Mouse (Mus musculus) embryonic facial prominence, embryonic 13.5 days (tissue): ENCODE results near the gene Med18. TPM values are rescaled to one million over a fixed set of nuclear protein-coding genes. Genes with fewer than 3 reads are reported as not detected.
"Not testable (repeated sequence)": the region's sequence is repeated elsewhere in the genome, so short reads cannot be mapped to it uniquely, and the experiment has no call there.

Source experiments
- ATAC-seq: fragments of 200-750 bp; cut with Nextera tagmentation; 2 replicates; pipeline ENCODE4 v1.8.0; 2017; ENCODE audit warnings: low read depth; ENCODE audit not compliant: insufficient number of reproducible peaks, insufficient read depth, low FRiP score, low TSS enrichment
- H3K27ac ChIP-seq: fragments of 300-500 bp; sonication (generic); 2 replicates; pipeline ENCODE4 v1.5.1; 2015; ENCODE audit warnings: moderate library complexity, mild to moderate bottlenecking, inconsistent platforms
- H3K27me3 ChIP-seq: fragments of 300-500 bp; sonication (generic); 2 replicates; pipeline ENCODE4 v1.6.1; 2015; ENCODE audit warnings: mild to moderate bottlenecking, inconsistent platforms
- H3K36me3 ChIP-seq: fragments of 300-500 bp; sonication (generic); 2 replicates; pipeline ENCODE4 v1.6.1; 2015; ENCODE audit warnings: mild to moderate bottlenecking, inconsistent platforms
- H3K4me1 ChIP-seq: fragments of 300-500 bp; sonication (generic); 2 replicates; pipeline ENCODE4 v1.6.1; 2015; ENCODE audit warnings: inconsistent platforms
- H3K4me2 ChIP-seq: fragments of 300-500 bp; sonication (generic); 2 replicates; pipeline ENCODE4 v1.6.1; 2015; ENCODE audit warnings: moderate library complexity, mild to moderate bottlenecking, inconsistent platforms
- H3K4me3 ChIP-seq: fragments of 300-500 bp; sonication (generic); 2 replicates; pipeline ENCODE4 v1.5.1; 2015; ENCODE audit warnings: mild to moderate bottlenecking, inconsistent platforms
- H3K9ac ChIP-seq: fragments of 300-500 bp; sonication (generic); 2 replicates; pipeline ENCODE4 v1.6.1; 2015; ENCODE audit warnings: mild to moderate bottlenecking, inconsistent platforms
- H3K9me3 ChIP-seq: fragments of 300-500 bp; sonication (generic); 2 replicates; pipeline ENCODE4 v1.6.1; 2016; ENCODE audit warnings: inconsistent platforms
- WGBS: fragments of 180-500 bp; shearing (Covaris S2); methylation state at CpG from one replicate; pipeline ENCODE4 v1.1.7; 2015; ENCODE audit warnings: mixed read lengths; 5-methylcytosine and 5-hydroxymethylcytosine counted together
- polyA plus RNA-seq: library from polyadenylated mRNA; unstranded; fragments of >200 nt; fragmentation: Nextera tagmentation; extraction: Ambion mirVana; gene quantifications from 2 replicates; pipeline ENCODE4 v1.2.1, GENCODE M21; 2015

The Med18 gene
- polyA plus RNA-seq, 1 experiment from 2014 or later: 28.7 TPM

DNA sequence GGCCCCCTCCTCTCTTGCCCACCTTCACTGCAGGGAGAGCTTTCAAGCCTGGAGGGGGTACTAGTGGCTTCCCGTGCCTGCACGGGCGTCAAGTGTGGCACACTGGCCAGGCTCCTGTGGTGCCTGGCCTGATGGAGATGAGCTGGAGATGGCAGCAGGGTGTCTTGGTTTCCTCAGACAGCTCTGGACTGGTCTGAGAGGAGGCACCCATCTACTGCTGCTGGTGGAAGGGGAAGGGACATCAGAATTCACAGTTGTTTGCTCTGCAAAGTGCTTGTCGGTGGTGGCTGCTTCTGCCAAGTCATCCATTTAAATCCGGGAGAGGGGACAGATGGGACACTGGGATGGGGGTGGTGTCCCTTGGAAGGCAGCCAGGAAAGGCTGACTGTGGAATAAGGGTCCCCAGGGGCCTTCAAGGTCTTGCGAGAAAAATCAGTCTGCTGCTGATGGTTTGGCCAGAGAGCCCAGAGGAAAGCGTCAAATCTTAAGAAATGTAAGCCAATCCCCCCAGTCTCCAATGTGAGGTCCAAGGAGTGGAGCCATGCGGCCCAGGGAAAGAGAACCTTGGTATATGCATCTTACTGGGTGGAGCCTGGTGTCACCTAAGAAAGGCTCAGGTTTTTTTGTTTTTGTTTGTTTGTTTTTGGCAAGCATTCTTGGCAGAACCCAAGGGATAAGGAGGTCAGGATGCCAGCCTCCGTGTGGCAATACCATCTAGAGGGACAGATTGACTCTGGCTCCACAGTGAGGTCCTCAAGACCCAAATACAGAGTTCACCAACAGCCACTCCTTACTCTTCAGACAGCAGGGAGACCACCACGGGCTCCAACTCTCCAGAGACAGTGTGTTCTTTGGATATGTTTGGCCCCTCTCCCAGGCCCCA, 28.7 kb upstream of the Med18 start:
- Histone ChIP-seq H3K27me3 (no peaks in the 10 kb centered on the region), H3K9me3 (no peaks in the 10 kb centered on the region), H3K4me1 (peaks cover 9% of the 10 kb centered on the region; the same call in 1 of the 2 replicates), H3K36me3 (peaks cover 40% of the 10 kb centered on the region), H3K4me2 (no peak overlapping the region), H3K27ac (no peak overlapping the region), H3K9ac (no peak overlapping the region), H3K4me3 (no peak overlapping the region)
- no peak for ATAC-seq
- 77% methylated on average over 10 of the region's 10 CpGs for WGBS

GRCm38 (mm10) chr4:132491748-132492147, 28.0 kb upstream of the Med18 start:
- Histone ChIP-seq H3K4me1 (peaks cover 9% of the 10 kb centered on the region; the same call in 1 of the 2 replicates), H3K27ac (no peak overlapping the region), H3K9ac (no peak overlapping the region), H3K4me3 (no peak overlapping the region), H3K27me3 (no peaks in the 10 kb centered on the region), H3K9me3 (no peaks in the 10 kb centered on the region), H3K36me3 (peaks cover 34% of the 10 kb centered on the region), H3K4me2 (no peak overlapping the region)
- ATAC-seq: no peak
- 88% methylated on average over 6 of the region's 6 CpGs for WGBS

DNA sequence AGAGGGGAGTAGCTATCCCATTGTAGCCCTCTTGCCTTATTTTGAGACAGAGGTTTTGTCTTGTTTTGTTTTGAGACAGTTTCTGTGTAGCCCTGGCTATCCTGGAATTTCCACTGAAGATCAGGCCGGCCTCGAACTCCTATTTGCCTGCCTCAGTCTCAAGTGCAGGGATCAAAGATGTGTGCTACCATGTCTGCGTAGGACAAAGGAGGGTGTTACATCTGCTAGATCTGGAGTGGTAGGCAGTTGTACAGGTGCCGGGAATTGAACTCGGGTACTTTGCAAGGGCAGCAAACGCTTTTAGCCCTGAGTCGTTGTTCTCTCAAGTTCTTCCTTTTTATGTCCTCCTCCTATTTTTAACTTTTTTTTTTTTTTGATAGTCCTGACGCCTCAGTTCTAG, 27.3 kb upstream of the Med18 start:
- no peak overlapping the region for H3K9ac ChIP-seq
- H3K27me3 ChIP-seq: no peaks in the 10 kb centered on the region
- H3K36me3 ChIP-seq: peaks cover 29% of the 10 kb centered on the region
- H3K27ac ChIP-seq: no peak overlapping the region
- 89% methylated on average over 8 of the region's 8 CpGs for WGBS
- no peaks in the 10 kb centered on the region for H3K9me3 ChIP-seq
- H3K4me2 ChIP-seq: no peak overlapping the region
- ATAC-seq: no peak
- H3K4me1 ChIP-seq: peaks cover 9% of the 10 kb centered on the region; the same call in 1 of the 2 replicates
- H3K4me3 ChIP-seq: no peak overlapping the region

DNA sequence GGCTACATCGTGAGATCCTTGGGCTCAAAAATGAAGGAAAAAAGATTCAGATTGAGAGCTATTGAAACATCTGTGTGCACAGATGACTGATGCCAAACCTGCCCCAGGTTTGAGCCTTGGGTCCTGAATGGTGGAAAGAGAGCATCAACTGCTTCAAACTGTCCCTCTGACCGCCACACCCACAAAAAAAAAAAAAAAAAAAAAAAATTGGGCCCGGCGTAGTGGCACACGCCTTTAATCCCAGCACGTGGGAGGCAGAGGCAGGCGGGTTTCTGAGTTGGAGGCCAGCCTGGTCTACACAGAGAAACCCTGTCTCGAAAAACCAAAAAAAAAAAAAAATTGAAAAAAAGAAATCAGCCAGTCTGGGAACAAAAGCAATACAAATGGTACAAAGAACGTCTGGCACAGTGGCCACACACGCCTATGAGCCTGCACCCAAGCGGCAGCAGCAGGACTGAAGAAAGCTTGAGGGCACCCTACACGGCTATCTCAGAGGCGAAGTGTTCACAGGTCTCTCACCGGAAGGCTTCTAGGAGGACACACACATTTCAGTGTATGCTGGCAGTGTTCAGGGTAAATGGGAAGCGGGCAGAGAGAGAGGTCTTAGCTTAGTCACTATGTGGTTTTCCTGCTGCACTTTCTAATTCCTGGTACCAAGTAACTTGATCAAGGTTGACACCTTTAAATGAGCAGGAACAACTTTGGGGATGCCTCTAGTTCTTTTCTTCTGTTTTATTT, 26.7 kb upstream of the Med18 start:
- no peak overlapping the region for H3K4me3 ChIP-seq
- H3K27me3 ChIP-seq: no peaks in the 10 kb centered on the region
- H3K9ac ChIP-seq: no peak overlapping the region
- H3K4me2 ChIP-seq: no peak overlapping the region
- H3K36me3 ChIP-seq: peaks cover 23% of the 10 kb centered on the region
- peaks cover 9% of the 10 kb centered on the region; the same call in 1 of the 2 replicates for H3K4me1 ChIP-seq
- no peak overlapping the region for H3K27ac ChIP-seq
- no peak for ATAC-seq
- WGBS: 89% methylated on average over 15 of the region's 15 CpGs
- H3K9me3 ChIP-seq: no peaks in the 10 kb centered on the region

GRCm38 (mm10) chr4:132488976-132489375, 25.3 kb upstream of the Med18 start:
- WGBS: 80% methylated on average over 6 of the region's 6 CpGs
- Histone ChIP-seq H3K9me3 (no peaks in the 10 kb centered on the region), H3K4me3 (no peak overlapping the region), H3K27me3 (no peaks in the 10 kb centered on the region), H3K9ac (no peak overlapping the region), H3K27ac (no peak overlapping the region), H3K36me3 (peaks cover 15% of the 10 kb centered on the region), H3K4me1 (peaks cover 9% of the 10 kb centered on the region; the same call in 1 of the 2 replicates), H3K4me2 (no peak overlapping the region)
- no peak for ATAC-seq

- Histone ChIP-seq H3K4me2 (no peak overlapping the region), H3K4me3 (no peak overlapping the region), H3K27me3 (no peaks in the 10 kb centered on the region), H3K27ac (no peak overlapping the region), H3K9me3 (no peaks in the 10 kb centered on the region), H3K4me1 (peaks cover 9% of the 10 kb centered on the region; the same call in 1 of the 2 replicates), H3K36me3 (peaks cover 10% of the 10 kb centered on the region), H3K9ac (no peak overlapping the region)
- ATAC-seq: no peak
- 37% methylated on average over 3 of the region's 3 CpGs for WGBS
Observed at GRCm38 (mm10) chr4:132488521-132488920, 24.8 kb upstream of the Med18 start.

- Histone ChIP-seq H3K4me2 (no peak overlapping the region), H3K27me3 (no peaks in the 10 kb centered on the region), H3K36me3 (no peaks in the 10 kb centered on the region), H3K4me3 (no peak overlapping the region), H3K4me1 (peaks cover 9% of the 10 kb centered on the region; the same call in 1 of the 2 replicates), H3K27ac (no peak overlapping the region), H3K9me3 (no peaks in the 10 kb centered on the region), H3K9ac (no peak overlapping the region)
- 61% methylated on average over 5 of the region's 5 CpGs for WGBS
- ATAC-seq: no peak
Observed at GRCm38 (mm10) chr4:132484820-132485219, 21.1 kb upstream of the Med18 start.

DNA sequence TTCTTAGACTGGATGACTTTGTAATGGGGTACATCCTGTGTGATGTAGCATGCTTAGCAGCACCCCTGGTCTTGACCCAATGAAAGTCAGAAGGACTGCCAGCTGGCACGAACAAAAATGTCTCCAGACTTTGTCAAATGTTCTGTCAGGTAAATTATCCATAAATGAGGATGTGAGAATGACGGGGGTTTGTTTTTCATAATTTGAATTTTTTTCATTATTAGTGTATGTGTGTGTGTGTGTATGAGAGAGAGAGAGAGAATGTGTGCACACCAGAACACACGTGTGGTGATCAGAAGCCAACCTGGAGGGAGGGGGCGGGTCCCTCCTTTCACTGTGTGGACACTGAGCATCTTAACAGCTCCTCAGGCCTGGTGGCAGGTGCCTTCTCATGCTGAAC, 20.5 kb upstream of the Med18 start:
- Histone ChIP-seq H3K4me2 (no peak overlapping the region), H3K27ac (no peak overlapping the region), H3K27me3 (no peaks in the 10 kb centered on the region), H3K9ac (no peak overlapping the region), H3K4me1 (peaks cover 9% of the 10 kb centered on the region; the same call in 1 of the 2 replicates), H3K36me3 (no peaks in the 10 kb centered on the region), H3K4me3 (no peak overlapping the region), H3K9me3 (no peaks in the 10 kb centered on the region)
- 82% methylated on average over 4 of the region's 4 CpGs for WGBS
- ATAC-seq: no peak

DNA sequence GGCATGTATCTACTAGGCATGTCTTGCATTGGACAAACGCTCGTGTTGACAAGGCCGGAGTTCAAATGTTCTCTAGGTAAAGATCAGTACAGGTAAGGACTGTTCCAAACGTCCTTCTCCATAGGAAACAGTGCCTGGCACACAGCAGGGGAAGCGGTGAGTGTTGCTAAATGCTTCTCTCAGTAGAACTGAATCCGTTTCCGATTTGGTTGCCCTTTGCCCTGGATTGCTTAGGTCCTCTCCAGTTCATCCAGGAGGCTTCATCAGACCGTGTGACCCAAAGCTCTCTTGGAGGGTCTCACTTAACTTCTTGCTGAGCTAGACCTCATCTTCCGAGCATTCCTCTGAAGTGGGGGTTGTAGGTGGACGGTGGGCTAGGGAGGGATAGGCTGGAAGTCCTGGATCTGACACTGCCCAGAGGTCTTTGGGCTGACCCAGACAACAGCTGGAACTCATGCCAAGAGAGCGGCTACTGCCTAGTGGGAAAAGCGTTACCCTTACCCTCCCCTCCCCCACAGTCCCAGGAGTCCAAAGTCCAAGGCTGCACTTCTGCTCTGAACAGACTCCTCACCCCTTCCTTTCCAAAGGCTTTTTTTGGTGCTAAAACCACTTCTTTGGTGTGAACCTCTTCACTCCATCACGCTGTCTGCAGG, 19.4 kb upstream of the Med18 start:
- H3K4me2 ChIP-seq: no peak overlapping the region
- H3K27ac ChIP-seq: no peak overlapping the region
- no peaks in the 10 kb centered on the region for H3K27me3 ChIP-seq
- H3K4me3 ChIP-seq: no peak overlapping the region
- H3K36me3 ChIP-seq: no peaks in the 10 kb centered on the region
- no peaks in the 10 kb centered on the region for H3K4me1 ChIP-seq
- no peak overlapping the region for H3K9ac ChIP-seq
- 71% methylated on average over 13 of the region's 13 CpGs for WGBS
- H3K9me3 ChIP-seq: no peaks in the 10 kb centered on the region
- no peak for ATAC-seq

GRCm38 (mm10) chr4:132482104-132482503, 18.4 kb upstream of the Med18 start:
- not testable (repeated sequence) for H3K27me3 ChIP-seq, H3K27ac ChIP-seq, H3K4me3 ChIP-seq, H3K4me2 ChIP-seq, ATAC-seq, H3K9ac ChIP-seq, H3K9me3 ChIP-seq, H3K4me1 ChIP-seq, H3K36me3 ChIP-seq
- 73% methylated on average over 3 of the region's 3 CpGs for WGBS

- 91% methylated on average over 8 of the region's 8 CpGs for WGBS
- no peak overlapping the region for H3K4me3 ChIP-seq
- no peak overlapping the region for H3K27ac ChIP-seq
- H3K4me2 ChIP-seq: no peak overlapping the region
- no peak for ATAC-seq
- no peaks in the 10 kb centered on the region for H3K36me3 ChIP-seq
- no peaks in the 10 kb centered on the region for H3K9me3 ChIP-seq
- no peaks in the 10 kb centered on the region for H3K27me3 ChIP-seq
- H3K9ac ChIP-seq: no peak overlapping the region
- no peaks in the 10 kb centered on the region for H3K4me1 ChIP-seq
Observed at GRCm38 (mm10) chr4:132477833-132478232, 14.1 kb upstream of the Med18 start.
